9 mouse cellular contexts compared by ENCODE assay signal in genomic region chr12:81630520-81630914, GRCm38 (mm10). TPM values are rescaled to one million over a fixed set of nuclear protein-coding genes. Genes with fewer than 3 reads are reported as not detected.
DNase-seq lines count a peak whose midpoint lies in the region; ATAC-seq and TF ChIP-seq lines count a peak whose summit lies in the region.
"Had no signal": no experiment of that assay in that cellular context is flagged by ENCODE, and none has a peak within 500 bp of the region (broad histone marks: within the 10 kb centered on the region; RNA-seq: fewer than 3 reads in every experiment).

No protein-coding gene starts in this region.

- no peak overlapping the region for H3K4me3 ChIP-seq in C2C12 (ENCODE audit: insufficient read depth, poor library complexity, severe bottlenecking)
- H3K4me3 ChIP-seq in forebrain, embryonic 15.5 days, result peak overlapping the region; percentile 72
- peak overlapping the region; percentile 63 for H3K4me3 ChIP-seq in stomach, embryonic 15.5 days (replicated peaks)

- no peaks in the 10 kb centered on the region for H3K9me3 ChIP-seq in forebrain, embryonic 15.5 days
- H3K9me3 ChIP-seq in stomach, embryonic 15.5 days, result no peaks in the 10 kb centered on the region

- peak; percentile 77 for ATAC-seq in forebrain, embryonic 15.5 days (replicated peaks)
- peak; percentile 75 for ATAC-seq in stomach, embryonic 15.5 days (ENCODE audit: insufficient read depth, low FRiP score, low read depth)
- ATAC-seq in megakaryocyte-erythroid progenitor cell, adult 5-6 weeks (replicated peaks; ENCODE audit: low FRiP score, low TSS enrichment, poor library complexity, severe bottlenecking), result no peak

- no peak for TF ChIP-seq CTCF in C2C12 (IDR thresholded peaks at IDR 0.05; ENCODE audit: control insufficient read depth, insufficient read depth, insufficient read length)
- TF ChIP-seq CTCF in brain, embryonic 14.5 days (IDR thresholded peaks at IDR 0.05; ENCODE audit: borderline replicate concordance, extremely low read depth, insufficient read depth, insufficient read length), result no peak

- H3K9ac ChIP-seq in forebrain, embryonic 15.5 days (replicated peaks), result peak overlapping the region; percentile 80
- H3K9ac ChIP-seq in stomach, embryonic 15.5 days, result no peak overlapping the region

- no peak overlapping the region for H3ac ChIP-seq in C2C12 (ENCODE audit: control insufficient read depth, insufficient read length, low read depth)

- no peaks in the 10 kb centered on the region for H3K27me3 ChIP-seq in C2C12 (ENCODE audit: control insufficient read depth, insufficient read depth, insufficient read length)
- no peaks in the 10 kb centered on the region for H3K27me3 ChIP-seq in forebrain, embryonic 15.5 days
- H3K27me3 ChIP-seq in stomach, embryonic 15.5 days (replicated peaks), result peaks cover 40% of the 10 kb centered on the region

- peaks cover 2% of the 10 kb centered on the region for H3K79me3 ChIP-seq in C2C12 (ENCODE audit: low read depth)

- peaks cover 29% of the 10 kb centered on the region for H3K4me1 ChIP-seq in forebrain, embryonic 15.5 days
- H3K4me1 ChIP-seq in stomach, embryonic 15.5 days, result peaks cover 8% of the 10 kb centered on the region

- peak overlapping the region; percentile 80 for H3K4me2 ChIP-seq in forebrain, embryonic 15.5 days (replicated peaks)
- peak overlapping the region; percentile 94 for H3K4me2 ChIP-seq in stomach, embryonic 15.5 days

- WGBS in forebrain, embryonic 15.5 days, result under 1% methylated on average over 16 of the region's 16 CpGs
- WGBS in stomach, embryonic 15.5 days, result 2% methylated on average over 16 of the region's 16 CpGs

- no peaks in the 10 kb centered on the region for H3K36me3 ChIP-seq in C2C12 (ENCODE audit: control insufficient read depth, insufficient read depth)
- no peaks in the 10 kb centered on the region for H3K36me3 ChIP-seq in forebrain, embryonic 15.5 days
- H3K36me3 ChIP-seq in stomach, embryonic 15.5 days, result no peaks in the 10 kb centered on the region

- no peak for TF ChIP-seq POLR2A in brain, embryonic 14.5 days (IDR thresholded peaks at IDR 0.05; ENCODE audit: borderline replicate concordance, extremely low read depth, insufficient read depth, insufficient read length, poor library complexity, severe bottlenecking)

- intact Hi-C loops in heart, postnatal 25 days (cut with DNase I), result no loop called here

- H3K27ac ChIP-seq in forebrain, embryonic 15.5 days (replicated peaks), result peak overlapping the region; percentile 96
- peak overlapping the region; percentile 87 for H3K27ac ChIP-seq in stomach, embryonic 15.5 days
- H3K27ac ChIP-seq: macrophage had no signal

- peak; percentile 85 for DNase-seq in brain, embryonic 14.5 days (ENCODE audit: low read depth)
- peak; percentile 3 for DNase-seq in heart, postnatal 25 days (ENCODE audit: low spot score)
- peak; percentile 53 to 65 for DNase-seq in left cerebral cortex, adult 8-10 months (ENCODE audit: low spot score in 2 of 2)
- DNase-seq in lung, postnatal 36 days, result peak; percentile 64

- H3K79me2 ChIP-seq in C2C12 (ENCODE audit: control insufficient read depth, insufficient read depth), result peaks cover 10% of the 10 kb centered on the region

TF ChIP-seq in C2C12, 6 proteins besides CTCF, POLR2A, EP300 and RAD21:
- TF ChIP-seq MYOG (IDR thresholded peaks at IDR 0.05; ENCODE audit: control insufficient read depth, extremely low read depth, insufficient read length) (no peak), MYOD1 (IDR thresholded peaks at IDR 0.05; ENCODE audit: control insufficient read depth, insufficient read length, low read depth) (peak; percentile 99)

RNA-seq across cellular contexts. Expression of gene Ttc9, which starts 0.5 kb away (rescaled TPM):
- polyA plus RNA-seq in C2C12 (2012; fragmentation: generic; extraction: Trizol), result 11.2 TPM
- 14.0 and 20.2 TPM in 2 replicates for polyA plus RNA-seq in brain, embryonic 14.5 days (2012; rRNA removed)
- 17.5 and 18.7 TPM in 2 replicates for polyA plus RNA-seq in forebrain, embryonic 15.5 days (2015; fragmentation: Nextera tagmentation; extraction: Ambion mirVana)
- total RNA-seq in heart, postnatal 25 days (2021), result 1 to 10 TPM; 3.1 to 3.4 TPM
- 10 to 100 TPM; 45.1 to 53.9 (median 51.0) TPM for total RNA-seq in left cerebral cortex, adult 8-10 months (2022)
- 6.6 and 6.8 TPM in 2 replicates for polyA plus RNA-seq in stomach, embryonic 15.5 days (2015; fragmentation: Nextera tagmentation; extraction: Ambion mirVana)
- not detected in 2 replicates for total RNA-seq in megakaryocyte-erythroid progenitor cell, adult 5-6 weeks (2014; fragmentation: Nextera tagmentation)
- not detected in 2 replicates for total RNA-seq in megakaryocyte-erythroid progenitor cell, adult 5-6 weeks (2017)
- polyA plus RNA-seq: macrophage had no signal

RNA-seq across cellular contexts. Expression of gene Med6, which starts 35.7 kb away (rescaled TPM):
- 34.4 TPM for polyA plus RNA-seq in C2C12 (2012; fragmentation: generic; extraction: Trizol)
- 32.7 and 41.0 TPM in 2 replicates for polyA plus RNA-seq in brain, embryonic 14.5 days (2012; rRNA removed)
- 51.4 and 54.8 TPM in 2 replicates for polyA plus RNA-seq in forebrain, embryonic 15.5 days (2015; fragmentation: Nextera tagmentation; extraction: Ambion mirVana)
- total RNA-seq in heart, postnatal 25 days (2021), result 10 to 100 TPM; 12.0 TPM
- total RNA-seq in left cerebral cortex, adult 8-10 months (2022), result 10 to 100 TPM; 27.2 to 30.8 (median 30.3) TPM
- 66.4 and 67.1 TPM in 2 replicates for polyA plus RNA-seq in stomach, embryonic 15.5 days (2015; fragmentation: Nextera tagmentation; extraction: Ambion mirVana)
- total RNA-seq in megakaryocyte-erythroid progenitor cell, adult 5-6 weeks (2014; fragmentation: Nextera tagmentation), result 37.6 and 44.1 TPM in 2 replicates
- 80.8 and 91.1 TPM in 2 replicates for total RNA-seq in megakaryocyte-erythroid progenitor cell, adult 5-6 weeks (2017)

Comparison
In these comparisons a context has a peak if more than half of its experiments do, and no peak if none do; other contexts are left out.
1. DNase-seq: peak in every context shown above with its lines; median percentile 85 in brain, embryonic 14.5 days; 64 in lung, postnatal 36 days; 59 in left cerebral cortex, adult 8-10 months; 3 in heart, postnatal 25 days.